Mouse (Mus musculus) heart, embryonic 12.5 days (tissue): ENCODE measurements around the gene Slfnl1. TPM values are rescaled to one million over a fixed set of nuclear protein-coding genes. Genes with fewer than 3 reads are reported as not detected.

Experiments used
- ATAC-seq: fragments of 200-750 bp; cut with Nextera tagmentation; 2 replicates; pipeline ENCODE4 v1.8.0; 2017; ENCODE audit warnings: moderate TSS enrichment, moderate library complexity; ENCODE audit not compliant: insufficient number of reproducible peaks, low FRiP score
- H3K27ac ChIP-seq: fragments of 300-500 bp; sonication (generic); 2 replicates; pipeline ENCODE4 v1.5.1; 2016; ENCODE audit warnings: mild to moderate bottlenecking, moderate library complexity; ENCODE audit not compliant: poor library complexity, severe bottlenecking
- H3K27me3 ChIP-seq: fragments of 300-500 bp; sonication (generic); replicated peaks from 2 replicates; pipeline ENCODE4 v1.6.1; 2016; ENCODE audit warnings: mild to moderate bottlenecking, moderate library complexity
- H3K36me3 ChIP-seq: fragments of 300-500 bp; sonication (generic); 2 replicates; pipeline ENCODE4 v1.6.1; 2016; ENCODE audit warnings: mild to moderate bottlenecking, moderate library complexity
- H3K4me1 ChIP-seq: fragments of 300-500 bp; sonication (generic); replicated peaks from 2 replicates; pipeline ENCODE4 v1.6.1; 2016; ENCODE audit warnings: mild to moderate bottlenecking
- H3K4me2 ChIP-seq: fragments of 300-500 bp; sonication (generic); 2 replicates; pipeline ENCODE4 v1.6.1; 2016; ENCODE audit warnings: mild to moderate bottlenecking, moderate library complexity
- H3K4me3 ChIP-seq: fragments of 300-500 bp; sonication (generic); 2 replicates; pipeline ENCODE4 v1.5.1; 2016; ENCODE audit warnings: mild to moderate bottlenecking
- H3K9ac ChIP-seq: fragments of 300-500 bp; sonication (generic); 2 replicates; pipeline ENCODE4 v1.6.1; 2016; ENCODE audit warnings: mild to moderate bottlenecking, moderate library complexity
- H3K9me3 ChIP-seq: fragments of 300-500 bp; sonication (generic); replicated peaks from 2 replicates; pipeline ENCODE4 v1.6.1; 2016; ENCODE audit warnings: mild to moderate bottlenecking, moderate library complexity
- WGBS: fragments of 180-500 bp; shearing (Covaris S2); methylation state at CpG from one replicate; pipeline ENCODE4 v1.1.7; 2016; 5-methylcytosine and 5-hydroxymethylcytosine counted together
- polyA plus RNA-seq: library from polyadenylated mRNA; unstranded; fragments of >200 nt; fragmentation: Nextera tagmentation; extraction: Ambion mirVana; gene quantifications from 2 replicates; pipeline ENCODE4 v1.2.1, GENCODE M21; 2016

The Slfnl1 gene
- polyA plus RNA-seq, 1 experiment from 2014 or later = not detected

- no peak for ATAC-seq
- no peaks in the 10 kb centered on the region for H3K9me3 ChIP-seq
- no peak overlapping the region for H3K9ac ChIP-seq
- H3K27ac ChIP-seq = no peak overlapping the region
- no peaks in the 10 kb centered on the region for H3K27me3 ChIP-seq
- no peak overlapping the region for H3K4me3 ChIP-seq
- H3K36me3 ChIP-seq = no peaks in the 10 kb centered on the region
- WGBS = 82% methylated on average over 9 of the region's 9 CpGs
- H3K4me1 ChIP-seq = no peaks in the 10 kb centered on the region
- H3K4me2 ChIP-seq = no peak overlapping the region
These were observed 49.7 kb downstream of the Slfnl1 start for GRCm38 (mm10) chr4:120581711-120582110.

Other genes with a start within 250 kb of the Slfnl1 start
- gene Foxo6, start 244.9 kb upstream of the Slfnl1 start, polyA plus RNA-seq = 0.06 and 0.08 TPM in 2 replicates
- gene Scmh1, start 127.0 kb upstream of the Slfnl1 start, polyA plus RNA-seq = 90.1 and 102 TPM in 2 replicates
- 119 and 122 TPM in 2 replicates for gene Ctps, start 38.0 kb downstream of the Slfnl1 start, polyA plus RNA-seq
- not detected in 2 replicates for gene Gm8439, start 56.5 kb downstream of the Slfnl1 start, polyA plus RNA-seq
- gene Cited4, start 134.3 kb downstream of the Slfnl1 start, polyA plus RNA-seq = 41.2 and 43.6 TPM in 2 replicates
- gene Kcnq4, start 216.4 kb downstream of the Slfnl1 start, polyA plus RNA-seq = 0.89 and 0.95 TPM in 2 replicates